In the genomic region with DNA sequence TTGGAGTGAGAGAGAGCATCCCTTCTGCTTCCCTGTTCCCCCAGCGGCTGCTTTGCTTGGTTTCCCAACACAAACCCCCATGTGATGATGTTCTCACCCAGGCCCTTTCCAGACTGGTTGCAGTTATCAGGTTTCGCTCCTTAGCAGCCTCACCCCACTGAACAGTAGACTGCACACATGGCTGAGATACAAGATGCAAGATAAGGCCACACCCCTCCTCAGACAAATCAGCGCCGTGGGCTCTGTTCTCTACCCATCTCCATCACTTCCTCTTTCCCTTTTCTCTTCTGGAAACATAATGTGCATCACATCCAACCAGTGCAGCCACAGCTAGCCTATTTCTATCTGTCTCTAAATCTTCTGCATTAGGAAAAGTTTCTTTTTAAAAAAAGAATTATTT, we compare ENCODE assay signal across 1 mouse cellular context.
TF ChIP-seq lines count a peak whose summit lies in the region.

No protein-coding gene starts in this region.

TF ChIP-seq in MEL, 35 proteins besides CTCF, POLR2A, EP300 and RAD21 (continued from another document):
- TF ChIP-seq TAL1 (IDR thresholded peaks at IDR 0.05; ENCODE audit: low read length): peak; percentile 34; the same call in 1 of the 2 replicates
- peak; percentile 79 for TF ChIP-seq TCF12 (IDR thresholded peaks at IDR 0.05; ENCODE audit: low read depth, low read length)
- TF ChIP-seq BHLHE40 (IDR thresholded peaks at IDR 0.05; ENCODE audit: borderline replicate concordance, low read depth, low read length): peak; percentile 71; the same call in 1 of the 2 replicates
- TF ChIP-seq SIN3A (IDR thresholded peaks at IDR 0.05; ENCODE audit: low read length): peak; percentile 84
- TF ChIP-seq GATA1 (IDR thresholded peaks at IDR 0.05; ENCODE audit: low read depth, low read length): peak; percentile 96
- no peak for TF ChIP-seq ZMIZ1 (IDR thresholded peaks at IDR 0.05; ENCODE audit: low read depth, low read length)
